Mouse (Mus musculus) megakaryocyte, embryonic 14.5 days (primary cell): ENCODE results near the gene Gpr107.

ENCODE experiments used
- FLI1 ChIP-seq: IDR thresholded peaks from 2 replicates; pipeline ENCODE4 v1.6.1; 2012; ENCODE audit warnings: low read length, inconsistent platforms, mixed read lengths
- GATA1 ChIP-seq: IDR thresholded peaks from 3 replicates; pipeline ENCODE4 v1.6.1; 2012; ENCODE audit warnings: mixed read lengths, low read length, inconsistent platforms, borderline replicate concordance

DNA sequence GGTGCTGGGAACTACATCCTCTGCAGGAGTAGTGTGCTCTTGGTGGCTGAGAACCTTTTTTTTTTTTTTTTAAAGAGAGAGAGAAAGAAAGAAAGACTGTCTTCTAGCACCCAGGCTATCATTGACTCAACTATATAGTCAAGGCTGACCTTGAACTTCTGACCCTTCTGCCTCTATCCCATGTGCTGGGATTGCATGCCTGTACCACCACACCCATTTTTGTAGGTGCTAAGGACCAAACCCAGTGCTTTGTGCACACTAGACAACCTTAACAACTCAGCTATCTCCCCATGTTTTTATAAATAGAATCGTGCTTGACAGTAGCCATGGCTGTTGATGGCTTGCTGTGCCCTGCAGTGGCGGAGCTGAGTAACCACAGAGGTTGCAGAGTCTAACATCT is 47.9 kb downstream of the Gpr107 start:
- no peak for TF ChIP-seq GATA1
- TF ChIP-seq FLI1 = no peak
